Mouse (Mus musculus) forebrain, postnatal 0 days (tissue): ENCODE measurements around the gene Tlr4. TPM values are rescaled to one million over a fixed set of nuclear protein-coding genes. Genes with fewer than 3 reads are reported as not detected.

Experiments used
- ATAC-seq: fragments of 200-750 bp; cut with Nextera tagmentation; 2 replicates; pipeline ENCODE4 v1.8.0; 2017; ENCODE audit warnings: mild to moderate bottlenecking, moderate library complexity
- DNase-seq: peaks from one replicate; pipeline ENCODE4 v3.0.0-alpha.2; 2015
- H3K27ac ChIP-seq: fragments of 300-500 bp; sonication (generic); 2 replicates; pipeline ENCODE4 v1.5.1; 2014; ENCODE audit warnings: low read depth, mild to moderate bottlenecking, antibody characterized with exemption, low read length, moderate library complexity, mixed read lengths
- H3K27me3 ChIP-seq: fragments of 300-500 bp; sonication (generic); 2 replicates; pipeline ENCODE4 v1.6.1; 2014; ENCODE audit warnings: mild to moderate bottlenecking, low read length, mixed read lengths; ENCODE audit not compliant: insufficient read depth
- H3K36me3 ChIP-seq: fragments of 300-500 bp; sonication (generic); 2 replicates; pipeline ENCODE4 v1.6.1; 2014; ENCODE audit warnings: mild to moderate bottlenecking, moderate library complexity; ENCODE audit not compliant: insufficient read depth
- H3K4me1 ChIP-seq: fragments of 300-500 bp; sonication (generic); 2 replicates; pipeline ENCODE4 v1.6.1; 2014; ENCODE audit warnings: antibody characterized with exemption; ENCODE audit not compliant: insufficient read depth
- H3K4me2 ChIP-seq: fragments of 300-500 bp; sonication (generic); 2 replicates; pipeline ENCODE4 v1.6.1; 2014; ENCODE audit warnings: low read depth, mild to moderate bottlenecking, moderate library complexity
- H3K4me3 ChIP-seq: fragments of 300-500 bp; sonication (generic); 2 replicates; pipeline ENCODE4 v1.5.1; 2014; ENCODE audit warnings: low read depth, low read length, mixed read lengths
- H3K9ac ChIP-seq: fragments of 300-500 bp; sonication (generic); 2 replicates; pipeline ENCODE4 v1.6.1; 2014; ENCODE audit warnings: mild to moderate bottlenecking
- H3K9me3 ChIP-seq: fragments of 300-500 bp; sonication (generic); 2 replicates; pipeline ENCODE4 v1.6.1; 2016; ENCODE audit warnings: low read length
- CTCF ChIP-seq: sonication (generic); IDR thresholded peaks from 2 replicates; pipeline ENCODE4 v1.5.1; 2016; ENCODE audit warnings: antibody characterized with exemption, control low read depth, low read depth
- WGBS: fragments of 180-500 bp; shearing (Covaris S2); extraction: QIAGEN DNeasy Blood & Tissue Kit; methylation state at CpG from one replicate; pipeline ENCODE4 v1.1.7; 2014; 5-methylcytosine and 5-hydroxymethylcytosine counted together
- polyA plus RNA-seq: library from polyadenylated mRNA; unstranded; fragments of >200 nt; fragmentation: Nextera tagmentation; extraction: Ambion mirVana; gene quantifications from 2 replicates; pipeline ENCODE4 v1.2.1, GENCODE M21; 2015
- total RNA-seq: library from RNA; depleted of rRNA; stranded (reverse); fragments of >200 nt; gene quantifications from 2 replicates; pipeline ENCODE4 v1.2.3, GENCODE M21; 2014

The Tlr4 gene
- total and polyA plus RNA-seq, 2 experiments from 2014 or later: 0.51 to 2.6 TPM

GRCm38 (mm10) chr4:66938489-66939061 is 111.2 kb downstream of the Tlr4 start:
- no peak for TF ChIP-seq CTCF
- H3K4me1 ChIP-seq: no peaks in the 10 kb centered on the region
- H3K4me3 ChIP-seq: no peak overlapping the region
- H3K9ac ChIP-seq: no peak overlapping the region
- DNase-seq: no peak
- 74% methylated on average over 4 of the region's 4 CpGs for WGBS
- no peaks in the 10 kb centered on the region for H3K27me3 ChIP-seq
- H3K36me3 ChIP-seq: no peaks in the 10 kb centered on the region
- no peak overlapping the region for H3K27ac ChIP-seq
- no peak for ATAC-seq
- no peaks in the 10 kb centered on the region for H3K9me3 ChIP-seq
- H3K4me2 ChIP-seq: no peak overlapping the region

- no peaks in the 10 kb centered on the region for H3K4me1 ChIP-seq
- H3K27ac ChIP-seq: no peak overlapping the region
- no peak for DNase-seq
- ATAC-seq: no peak
- H3K9ac ChIP-seq: no peak overlapping the region
- WGBS: 88% methylated on average over 1 of the region's 1 CpGs
- no peaks in the 10 kb centered on the region for H3K36me3 ChIP-seq
- TF ChIP-seq CTCF: no peak
- H3K4me3 ChIP-seq: no peak overlapping the region
- no peaks in the 10 kb centered on the region for H3K27me3 ChIP-seq
- H3K9me3 ChIP-seq: no peaks in the 10 kb centered on the region
- no peak overlapping the region for H3K4me2 ChIP-seq
Observed at GRCm38 (mm10) chr4:66941894-66942293, 114.5 kb downstream of the Tlr4 start.

- no peak for DNase-seq
- Histone ChIP-seq H3K4me3 (no peak overlapping the region), H3K9me3 (no peaks in the 10 kb centered on the region), H3K27me3 (no peaks in the 10 kb centered on the region), H3K9ac (no peak overlapping the region), H3K36me3 (no peaks in the 10 kb centered on the region), H3K27ac (no peak overlapping the region), H3K4me2 (no peak overlapping the region), H3K4me1 (no peaks in the 10 kb centered on the region)
- ATAC-seq: no peak
- TF ChIP-seq CTCF: peak; percentile 52
Observed at GRCm38 (mm10) chr4:66943699-66944098, 116.3 kb downstream of the Tlr4 start.

GRCm38 (mm10) chr4:66947657-66948056 is 120.3 kb downstream of the Tlr4 start:
- WGBS: 14% methylated on average over 1 of the region's 1 CpGs
- H3K4me3 ChIP-seq: no peak overlapping the region
- no peaks in the 10 kb centered on the region for H3K9me3 ChIP-seq
- no peaks in the 10 kb centered on the region for H3K4me1 ChIP-seq
- no peak for TF ChIP-seq CTCF
- no peak overlapping the region for H3K27ac ChIP-seq
- ATAC-seq: peak; percentile 59; the same call in 1 of the 2 replicates
- DNase-seq: no peak
- no peaks in the 10 kb centered on the region for H3K36me3 ChIP-seq
- H3K27me3 ChIP-seq: no peaks in the 10 kb centered on the region
- no peak overlapping the region for H3K9ac ChIP-seq
- no peak overlapping the region for H3K4me2 ChIP-seq

- no peak for ATAC-seq
- Histone ChIP-seq H3K27ac (no peak overlapping the region), H3K9me3 (no peaks in the 10 kb centered on the region), H3K36me3 (no peaks in the 10 kb centered on the region), H3K9ac (no peak overlapping the region), H3K27me3 (no peaks in the 10 kb centered on the region), H3K4me3 (no peak overlapping the region), H3K4me2 (no peak overlapping the region), H3K4me1 (no peaks in the 10 kb centered on the region)
- DNase-seq: no peak
- no peak for TF ChIP-seq CTCF
- WGBS: 67% methylated on average over 3 of the region's 3 CpGs
Observed at GRCm38 (mm10) chr4:66974918-66975317, 147.5 kb downstream of the Tlr4 start.
